Mouse (Mus musculus): ENCODE results near the gene Foxn3.

DNA sequence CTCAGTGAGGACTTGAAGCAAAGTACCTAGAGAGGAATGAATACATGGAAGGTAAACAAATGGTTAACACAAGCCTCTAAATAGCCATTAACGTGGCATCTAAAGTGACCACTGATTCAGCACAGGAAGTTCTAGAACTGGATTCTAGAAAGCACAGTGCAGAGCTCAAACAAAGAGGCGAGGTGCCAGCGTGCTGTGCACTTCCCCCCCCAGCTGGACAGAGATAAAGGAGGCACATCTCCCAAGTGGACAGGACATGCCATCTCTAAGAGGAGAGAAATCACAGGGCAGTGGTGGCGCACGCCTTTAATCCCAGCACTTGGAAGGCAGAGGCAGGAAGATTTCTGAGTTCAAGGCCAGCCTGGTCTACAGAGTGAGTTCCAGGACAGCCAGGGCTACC lies 173.0 kb downstream of the Foxn3 start:
- TF ChIP-seq POLR2A (IDR thresholded peaks at IDR 0.05; ENCODE audit: low read depth, low read length) (no peak), E2F4 (IDR thresholded peaks at IDR 0.05; ENCODE audit: insufficient replicate concordance, low read depth, low read length) (no peak), CTCF (conservative IDR thresholded peaks at IDR 0.05 in 1 of 2, IDR thresholded peaks at IDR 0.05 in 1 of 2; ENCODE audit: low read depth in 2 of 2, low read length in 2 of 2) (no peak)

Data from CH12.LX (cell line).